Mouse (Mus musculus): ENCODE measurements around the gene Sirt7. TPM values are rescaled to one million over a fixed set of nuclear protein-coding genes. Genes with fewer than 3 reads are reported as not detected.
A peak's percentile ranks its signal among the peaks of the same experiment; 100 is the strongest.

The Sirt7 gene
- polyA plus RNA-seq, 1 experiment from 2014 or later = 28.6 TPM

DNA sequence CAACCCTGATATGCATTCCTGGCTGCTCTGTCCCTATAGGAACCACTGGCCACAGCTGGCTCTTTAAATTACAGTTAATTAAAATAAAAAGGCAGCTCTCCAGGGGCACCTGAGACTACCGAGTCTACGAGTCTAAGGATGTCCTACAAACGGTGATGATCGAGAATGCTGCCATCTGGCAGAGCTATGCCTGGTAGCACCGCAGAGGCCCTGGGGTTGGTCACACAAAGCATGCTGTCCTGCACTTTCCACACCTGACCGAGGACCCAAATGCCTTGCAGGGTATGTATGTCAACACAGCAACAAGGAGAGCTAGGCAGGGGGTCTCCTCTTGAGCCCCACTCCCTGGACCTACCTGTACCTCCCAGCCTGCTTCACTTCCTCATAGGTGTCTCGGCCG is 11.1 kb downstream of the Sirt7 start:
- H3K4me3 ChIP-seq (ENCODE audit: low read length) = no peak overlapping the region
- no peak overlapping the region for H3K4me2 ChIP-seq (replicated peaks; ENCODE audit: low read depth, low read length)
- 86% methylated on average over 8 of the region's 8 CpGs for WGBS
- peaks cover 16% of the 10 kb centered on the region for H3K4me1 ChIP-seq (ENCODE audit: control insufficient read depth, insufficient read depth, low read length)
- H3K36me3 ChIP-seq (ENCODE audit: control insufficient read depth, insufficient read depth, low read length) = peaks cover 36% of the 10 kb centered on the region
- 0 out of 2 replicates have a peak, but pooled peaks cover 2% of the 10 kb centered on the region for H3K27me3 ChIP-seq (ENCODE audit: control insufficient read depth, insufficient read depth, low read length)
- no peak overlapping the region for H3K9ac ChIP-seq (ENCODE audit: low read depth, low read length)
- no peak for ATAC-seq (ENCODE audit: low FRiP score, low TSS enrichment)
- no peaks in the 10 kb centered on the region for H3K9me3 ChIP-seq (ENCODE audit: control insufficient read depth, low read length)
- H3K27ac ChIP-seq (ENCODE audit: low read depth, low read length) = no peak overlapping the region

GRCm38 (mm10) chr11:120613481-120613972 is 11.5 kb downstream of the Sirt7 start:
- peaks cover 31% of the 10 kb centered on the region for H3K36me3 ChIP-seq (ENCODE audit: control insufficient read depth, insufficient read depth, low read length)
- H3K27me3 ChIP-seq (ENCODE audit: control insufficient read depth, insufficient read depth, low read length) = 0 out of 2 replicates have a peak, but pooled peaks cover 5% of the 10 kb centered on the region
- peaks cover 20% of the 10 kb centered on the region for H3K4me1 ChIP-seq (ENCODE audit: control insufficient read depth, insufficient read depth, low read length)
- 91% methylated on average over 10 of the region's 10 CpGs for WGBS
- no peak overlapping the region for H3K4me3 ChIP-seq (ENCODE audit: low read length)
- no peak overlapping the region for H3K9ac ChIP-seq (ENCODE audit: low read depth, low read length)
- no peak for ATAC-seq (ENCODE audit: low FRiP score, low TSS enrichment)
- no peak overlapping the region for H3K27ac ChIP-seq (ENCODE audit: low read depth, low read length)
- no peaks in the 10 kb centered on the region for H3K9me3 ChIP-seq (ENCODE audit: control insufficient read depth, low read length)
- H3K4me2 ChIP-seq (replicated peaks; ENCODE audit: low read depth, low read length) = no peak overlapping the region

DNA sequence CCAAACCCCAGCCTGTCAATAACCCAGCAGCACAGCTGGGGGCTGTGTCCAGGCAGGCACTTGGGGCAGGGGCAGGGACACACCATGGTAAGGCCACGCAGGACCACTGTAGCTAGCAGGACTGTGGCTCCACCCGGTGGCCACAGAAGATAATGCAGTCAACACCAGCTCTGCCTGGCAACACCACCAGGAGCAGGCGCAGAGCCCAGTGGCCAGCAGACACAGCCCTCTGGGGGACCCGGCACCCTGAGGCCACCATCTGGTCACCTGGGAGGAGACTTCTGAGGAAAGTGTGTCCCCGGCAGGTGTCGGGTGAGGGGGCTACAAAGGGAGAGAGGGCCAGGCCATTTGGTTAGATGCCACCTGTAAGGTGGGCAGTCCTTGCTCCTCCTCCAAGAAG is 12.3 kb downstream of the Sirt7 start:
- 37% methylated on average over 6 of the region's 6 CpGs for WGBS
- Histone ChIP-seq H3K4me2 (replicated peaks; ENCODE audit: low read depth, low read length) (no peak overlapping the region), H3K36me3 (ENCODE audit: control insufficient read depth, insufficient read depth, low read length) (peaks cover 28% of the 10 kb centered on the region; the same call in 1 of the 2 replicates), H3K4me1 (ENCODE audit: control insufficient read depth, insufficient read depth, low read length) (peaks cover 28% of the 10 kb centered on the region), H3K4me3 (ENCODE audit: low read length) (no peak overlapping the region), H3K9me3 (ENCODE audit: control insufficient read depth, low read length) (no peaks in the 10 kb centered on the region), H3K9ac (ENCODE audit: low read depth, low read length) (no peak overlapping the region), H3K27me3 (ENCODE audit: control insufficient read depth, insufficient read depth, low read length) (0 out of 2 replicates have a peak, but pooled peaks cover 5% of the 10 kb centered on the region), H3K27ac (ENCODE audit: low read depth, low read length) (no peak overlapping the region)
- ATAC-seq (ENCODE audit: low FRiP score, low TSS enrichment) = no peak

GRCm38 (mm10) chr11:120610477-120611046 is 14.5 kb downstream of the Sirt7 start:
- ATAC-seq (ENCODE audit: low FRiP score, low TSS enrichment) = no peak
- peaks cover 32% of the 10 kb centered on the region; the same call in 1 of the 2 replicates for H3K36me3 ChIP-seq (ENCODE audit: control insufficient read depth, insufficient read depth, low read length)
- no peaks in the 10 kb centered on the region for H3K9me3 ChIP-seq (ENCODE audit: control insufficient read depth, low read length)
- no peak overlapping the region for H3K27ac ChIP-seq (ENCODE audit: low read depth, low read length)
- H3K4me1 ChIP-seq (ENCODE audit: control insufficient read depth, insufficient read depth, low read length) = peaks cover 18% of the 10 kb centered on the region; the same call in 1 of the 2 replicates
- H3K4me3 ChIP-seq (ENCODE audit: low read length) = no peak overlapping the region
- 0 out of 2 replicates have a peak, but pooled peaks cover 5% of the 10 kb centered on the region for H3K27me3 ChIP-seq (ENCODE audit: control insufficient read depth, insufficient read depth, low read length)
- H3K9ac ChIP-seq (ENCODE audit: low read depth, low read length) = no peak overlapping the region
- 89% methylated on average over 9 of the region's 9 CpGs for WGBS
- no peak overlapping the region for H3K4me2 ChIP-seq (replicated peaks; ENCODE audit: low read depth, low read length)

DNA sequence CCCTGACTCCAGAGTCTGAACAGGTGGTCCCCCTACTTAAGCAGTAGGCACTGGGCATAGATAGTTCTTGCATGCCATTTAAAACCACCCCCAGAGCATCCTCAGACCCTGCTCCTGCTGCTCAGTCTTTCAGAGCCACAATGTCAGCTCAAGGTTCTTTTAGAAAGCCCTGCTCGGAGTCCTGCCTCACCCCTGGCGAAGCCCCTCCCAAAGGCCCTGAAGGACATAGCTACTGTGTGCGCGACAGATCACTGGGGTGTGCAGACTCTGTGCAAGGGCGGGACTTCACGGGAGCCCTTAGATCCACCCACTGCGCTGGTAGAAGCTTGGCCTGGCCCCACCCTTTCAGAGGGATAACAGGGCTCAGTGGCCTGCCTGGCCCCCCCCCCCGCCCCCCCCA is 15.8 kb downstream of the Sirt7 start:
- Histone ChIP-seq H3K4me1 (ENCODE audit: control insufficient read depth, insufficient read depth, low read length) (peaks cover 18% of the 10 kb centered on the region; the same call in 1 of the 2 replicates), H3K4me3 (ENCODE audit: low read length) (no peak overlapping the region; the same call in 1 of the 2 replicates), H3K27me3 (ENCODE audit: control insufficient read depth, insufficient read depth, low read length) (0 out of 2 replicates have a peak, but pooled peaks cover 5% of the 10 kb centered on the region), H3K4me2 (replicated peaks; ENCODE audit: low read depth, low read length) (peak overlapping the region; percentile 66), H3K9me3 (ENCODE audit: control insufficient read depth, low read length) (no peaks in the 10 kb centered on the region), H3K27ac (ENCODE audit: low read depth, low read length) (no peak overlapping the region), H3K36me3 (ENCODE audit: control insufficient read depth, insufficient read depth, low read length) (peaks cover 38% of the 10 kb centered on the region; the same call in 1 of the 2 replicates), H3K9ac (ENCODE audit: low read depth, low read length) (peak overlapping the region; percentile 59; the same call in 1 of the 2 replicates)
- ATAC-seq (ENCODE audit: low FRiP score, low TSS enrichment) = peak; percentile 48; the same call in 1 of the 2 replicates
- WGBS = 28% methylated on average over 7 of the region's 8 CpGs

GRCm38 (mm10) chr11:120608241-120609034 is 16.6 kb downstream of the Sirt7 start, which contains the start of gene Npb:
TSS of gene Npb (plus strand) at chr11:120608477.
- Histone ChIP-seq H3K27me3 (ENCODE audit: control insufficient read depth, insufficient read depth, low read length) (0 out of 2 replicates have a peak, but pooled peaks cover 5% of the 10 kb centered on the region), H3K4me2 (replicated peaks; ENCODE audit: low read depth, low read length) (peak within 1 kb of the TSS; percentile 66), H3K4me1 (ENCODE audit: control insufficient read depth, insufficient read depth, low read length) (peaks cover 18% of the 10 kb centered on the region; the same call in 1 of the 2 replicates), H3K27ac (ENCODE audit: low read depth, low read length) (no peak within 1 kb of the TSS), H3K4me3 (ENCODE audit: low read length) (peak within 1 kb of the TSS; percentile 35), H3K9ac (ENCODE audit: low read depth, low read length) (peak within 1 kb of the TSS; percentile 59), H3K9me3 (ENCODE audit: control insufficient read depth, low read length) (no peaks in the 10 kb centered on the region), H3K36me3 (ENCODE audit: control insufficient read depth, insufficient read depth, low read length) (peaks cover 45% of the 10 kb centered on the region)
- peak; percentile 64 for ATAC-seq (ENCODE audit: low FRiP score, low TSS enrichment)
- WGBS = 3% methylated on average over 45 of the region's 45 CpGs

GRCm38 (mm10) chr11:120606764-120607163 is 18.3 kb downstream of the Sirt7 start:
- H3K4me2 ChIP-seq (replicated peaks; ENCODE audit: low read depth, low read length) = no peak overlapping the region
- 78% methylated on average over 4 of the region's 4 CpGs for WGBS
- H3K9ac ChIP-seq (ENCODE audit: low read depth, low read length) = no peak overlapping the region
- peaks cover 57% of the 10 kb centered on the region for H3K36me3 ChIP-seq (ENCODE audit: control insufficient read depth, insufficient read depth, low read length)
- H3K27me3 ChIP-seq (ENCODE audit: control insufficient read depth, insufficient read depth, low read length) = 0 out of 2 replicates have a peak, but pooled peaks cover 5% of the 10 kb centered on the region
- H3K9me3 ChIP-seq (ENCODE audit: control insufficient read depth, low read length) = no peaks in the 10 kb centered on the region
- H3K4me3 ChIP-seq (ENCODE audit: low read length) = no peak overlapping the region
- no peak overlapping the region for H3K27ac ChIP-seq (ENCODE audit: low read depth, low read length)
- no peak for ATAC-seq (ENCODE audit: low FRiP score, low TSS enrichment)
- peaks cover 18% of the 10 kb centered on the region; the same call in 1 of the 2 replicates for H3K4me1 ChIP-seq (ENCODE audit: control insufficient read depth, insufficient read depth, low read length)

DNA sequence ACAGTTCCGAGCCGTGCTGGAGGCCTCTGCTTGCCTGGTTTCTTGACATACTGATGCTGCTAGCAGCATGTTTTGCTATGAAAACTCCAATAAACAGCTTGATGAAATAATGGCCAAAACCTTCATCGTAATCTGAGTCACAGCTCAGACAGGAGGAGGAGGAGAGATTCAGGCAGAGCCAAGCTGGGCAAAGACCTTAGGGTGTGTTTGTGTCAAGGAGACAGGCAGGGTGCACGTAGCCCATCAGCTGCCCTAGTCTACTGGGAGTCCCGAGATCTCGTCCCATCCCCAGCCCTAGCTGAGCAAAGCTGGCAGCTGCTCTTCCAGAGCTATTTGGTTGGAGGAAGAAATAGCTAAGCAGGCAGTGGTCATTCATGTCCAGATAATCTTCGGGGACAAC is 19.4 kb downstream of the Sirt7 start:
- 90% methylated on average over 7 of the region's 7 CpGs for WGBS
- ATAC-seq (ENCODE audit: low FRiP score, low TSS enrichment) = no peak
- Histone ChIP-seq H3K9me3 (ENCODE audit: control insufficient read depth, low read length) (no peaks in the 10 kb centered on the region), H3K36me3 (ENCODE audit: control insufficient read depth, insufficient read depth, low read length) (peaks cover 53% of the 10 kb centered on the region), H3K9ac (ENCODE audit: low read depth, low read length) (no peak overlapping the region), H3K4me1 (ENCODE audit: control insufficient read depth, insufficient read depth, low read length) (peaks cover 18% of the 10 kb centered on the region; the same call in 1 of the 2 replicates), H3K27ac (ENCODE audit: low read depth, low read length) (no peak overlapping the region), H3K4me2 (replicated peaks; ENCODE audit: low read depth, low read length) (no peak overlapping the region), H3K4me3 (ENCODE audit: low read length) (no peak overlapping the region), H3K27me3 (ENCODE audit: control insufficient read depth, insufficient read depth, low read length) (0 out of 2 replicates have a peak, but pooled peaks cover 5% of the 10 kb centered on the region)

Data from kidney, embryonic 14.5 days (tissue).